Mouse (Mus musculus): ENCODE measurements around the gene Slc7a5. TPM values are rescaled to one million over a fixed set of nuclear protein-coding genes. Genes with fewer than 3 reads are reported as not detected.

The Slc7a5 gene
- polyA plus RNA-seq, 1 experiment from 2014 or later: 32.2 TPM

DNA sequence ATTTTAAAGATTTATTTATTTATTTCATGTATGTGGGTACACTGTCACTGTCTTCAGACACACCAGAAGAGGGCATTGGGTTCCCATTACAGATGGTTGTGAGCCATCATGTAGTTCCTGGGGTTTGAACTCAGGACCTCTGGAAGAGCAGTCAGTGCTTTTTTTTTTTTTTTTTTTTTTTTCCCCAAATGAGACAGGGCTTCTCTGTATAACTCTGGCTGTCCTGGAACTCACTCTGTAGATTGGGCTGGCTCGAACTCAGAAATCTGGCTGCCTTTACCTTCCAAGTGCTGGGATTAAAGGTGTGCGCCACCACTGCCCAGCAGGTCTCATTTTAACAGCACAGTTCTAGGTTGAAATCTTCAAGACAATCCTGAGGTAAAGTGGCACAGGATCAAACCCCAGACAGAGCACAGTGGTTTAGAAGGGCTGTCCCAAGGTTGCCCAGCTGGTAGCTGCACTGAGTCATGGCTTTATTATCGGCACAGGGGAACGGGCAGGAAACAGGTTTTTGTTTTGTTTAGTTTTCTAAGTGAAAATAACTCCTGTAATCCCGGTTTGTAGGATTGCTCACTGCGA is 41.8 kb upstream of the Slc7a5 start, which contains the start of gene Banp:
Gene Banp (plus strand): TSS at position 529 of the 579 bp plus-strand sequence.
- H3K4me1 ChIP-seq (replicated peaks): peaks cover 76% of the 10 kb centered on the region

DNA sequence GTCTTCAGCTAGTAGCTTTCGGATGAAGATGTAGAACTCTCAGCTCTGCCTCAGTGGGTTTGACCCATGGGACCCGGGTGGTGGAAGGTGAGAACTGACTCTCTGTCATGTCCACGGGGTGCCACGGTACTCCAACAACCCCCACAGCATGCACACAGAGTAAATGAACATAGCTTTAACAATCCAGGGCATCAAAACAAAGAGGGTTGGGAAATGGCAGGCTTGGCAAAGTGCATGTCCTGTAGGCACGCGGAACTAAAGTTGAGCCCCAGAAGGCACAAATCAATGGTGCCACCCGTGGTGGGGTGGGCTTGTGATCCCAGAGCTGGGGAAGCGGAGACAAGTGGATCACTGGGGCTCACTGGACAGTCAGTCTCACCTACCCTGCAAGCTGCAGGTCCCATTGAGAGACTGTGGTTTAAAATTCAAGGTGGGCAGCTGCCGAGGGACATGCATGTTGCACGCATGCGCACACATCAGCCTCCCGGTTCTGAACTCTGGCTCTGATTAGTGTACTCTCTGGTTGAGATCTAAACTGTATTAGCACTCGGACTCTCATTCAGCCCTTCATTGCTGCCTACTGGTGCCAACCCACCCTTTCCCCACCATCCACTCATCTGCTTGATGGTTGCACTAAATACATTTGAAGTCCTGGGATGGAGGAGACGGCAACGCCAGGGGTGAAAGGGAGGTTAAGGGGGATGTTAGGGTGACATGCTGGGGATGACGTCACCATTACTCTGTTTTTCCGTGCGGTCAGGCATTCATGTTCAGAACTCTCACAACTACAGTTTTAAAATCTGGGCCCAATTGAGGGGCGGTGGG is 41.0 kb upstream of the Slc7a5 start:
- ATAC-seq (ENCODE audit: low read depth) (no peak), DNase-seq (peak; percentile 29)
- H3K9ac ChIP-seq: peak overlapping the region; percentile 77
- no peaks in the 10 kb centered on the region for H3K9me3 ChIP-seq (replicated peaks)
- H3K4me3 ChIP-seq (replicated peaks): peak overlapping the region; percentile 58
- 54% methylated on average over 19 of the region's 19 CpGs for WGBS (ENCODE audit: insufficient replicate concordance)
- H3K27ac ChIP-seq: peak overlapping the region; percentile 90
- peaks cover 73% of the 10 kb centered on the region for H3K4me1 ChIP-seq (replicated peaks)
- H3K36me3 ChIP-seq: peaks cover 13% of the 10 kb centered on the region
- no peaks in the 10 kb centered on the region for H3K27me3 ChIP-seq
- H3K4me2 ChIP-seq: peak overlapping the region; percentile 79

More for the DNA sequence above, 41.8 kb upstream of the Slc7a5 start, which contains the start of gene Banp:
- 46% methylated on average over 6 of the region's 6 CpGs for WGBS (ENCODE audit: insufficient replicate concordance)
- H3K27ac ChIP-seq: peak within 1 kb of the TSS; percentile 97
- peaks cover 21% of the 10 kb centered on the region for H3K36me3 ChIP-seq
- peak within 1 kb of the TSS; percentile 91 for H3K4me3 ChIP-seq (replicated peaks)
- no peaks in the 10 kb centered on the region for H3K9me3 ChIP-seq (replicated peaks)
- DNase-seq (no peak), ATAC-seq (ENCODE audit: low read depth) (no peak)
- peak within 1 kb of the TSS; percentile 99 for H3K9ac ChIP-seq
- no peaks in the 10 kb centered on the region for H3K27me3 ChIP-seq
- peak within 1 kb of the TSS; percentile 93 for H3K4me2 ChIP-seq

DNA sequence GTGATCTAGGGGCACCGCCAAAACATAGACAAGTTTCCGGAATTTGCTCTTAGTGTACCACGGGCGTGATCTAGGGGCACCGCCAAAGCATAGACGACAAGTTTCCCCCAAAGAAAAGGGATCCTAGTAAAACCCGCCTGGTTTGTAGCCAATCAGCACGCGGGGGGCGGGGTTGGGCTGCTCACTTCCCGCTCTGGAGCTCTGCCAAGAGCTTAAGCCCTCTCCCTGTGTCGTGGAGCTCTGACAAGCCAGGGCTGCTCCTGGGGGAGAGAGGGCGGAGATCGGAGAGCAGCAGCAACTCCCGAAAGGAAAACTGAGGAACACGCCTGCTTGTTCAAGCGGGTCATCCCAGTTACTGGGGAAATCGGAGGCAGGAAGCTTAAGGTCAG is 40.3 kb upstream of the Slc7a5 start:
- peak; percentile 55 for ATAC-seq (ENCODE audit: low read depth)
- under 1% methylated on average over 18 of the region's 18 CpGs for WGBS (ENCODE audit: insufficient replicate concordance)
- 0 out of 2 replicates have a peak, but pooled peaks cover 6% of the 10 kb centered on the region for H3K36me3 ChIP-seq
- H3K4me3 ChIP-seq (replicated peaks): peak overlapping the region; percentile 58
- H3K4me2 ChIP-seq: peak overlapping the region; percentile 79
- H3K4me1 ChIP-seq (replicated peaks): peaks cover 71% of the 10 kb centered on the region
- no peaks in the 10 kb centered on the region for H3K27me3 ChIP-seq
- peak overlapping the region; percentile 77 for H3K9ac ChIP-seq
- no peaks in the 10 kb centered on the region for H3K9me3 ChIP-seq (replicated peaks)
- peak overlapping the region; percentile 90 for H3K27ac ChIP-seq
- peak; percentile 91 for DNase-seq

DNA sequence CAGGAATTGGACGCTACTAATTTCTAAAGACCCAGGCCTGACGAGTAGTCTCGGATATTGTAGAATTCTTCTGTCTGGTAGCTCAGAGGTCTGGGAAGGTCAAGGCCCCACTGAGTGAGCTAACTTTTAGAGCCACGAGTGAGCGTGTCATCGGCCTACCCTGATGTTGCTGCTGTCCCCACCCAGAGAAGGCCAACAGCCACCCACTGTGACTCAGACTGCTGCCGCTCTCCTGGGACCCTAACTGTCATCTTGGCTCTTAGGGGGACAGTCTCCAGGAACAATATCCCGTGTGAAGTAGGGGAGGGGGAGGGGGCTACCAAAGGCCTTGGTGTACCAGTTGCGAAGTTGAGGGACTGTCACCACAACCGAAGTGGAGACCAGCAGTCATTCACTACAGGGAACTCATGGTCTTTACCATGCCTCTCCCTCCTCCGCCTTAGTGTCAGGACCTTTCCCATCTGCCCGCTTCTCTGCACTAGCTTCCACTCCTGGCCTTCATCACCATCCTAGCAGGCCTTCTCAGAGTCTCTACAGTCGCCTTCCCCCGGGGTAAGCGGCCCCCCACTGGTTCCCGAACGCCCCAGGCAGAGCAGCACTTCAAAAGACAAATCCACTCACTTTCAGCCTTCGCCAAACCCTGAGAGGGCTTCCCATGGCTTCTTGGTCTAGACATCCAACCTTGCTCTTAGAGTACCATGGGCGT is 39.7 kb upstream of the Slc7a5 start:
- Histone ChIP-seq H3K36me3 (0 out of 2 replicates have a peak, but pooled peaks cover under 1% of the 10 kb centered on the region), H3K27me3 (no peaks in the 10 kb centered on the region), H3K9ac (peak overlapping the region; percentile 77), H3K4me3 (replicated peaks) (peak overlapping the region; percentile 58), H3K4me2 (peak overlapping the region; percentile 79), H3K4me1 (replicated peaks) (peaks cover 66% of the 10 kb centered on the region), H3K27ac (peak overlapping the region; percentile 90), H3K9me3 (replicated peaks) (no peaks in the 10 kb centered on the region)
- DNase-seq: no peak
- 30% methylated on average over 19 of the region's 19 CpGs for WGBS (ENCODE audit: insufficient replicate concordance)
- ATAC-seq (ENCODE audit: low read depth): no peak

DNA sequence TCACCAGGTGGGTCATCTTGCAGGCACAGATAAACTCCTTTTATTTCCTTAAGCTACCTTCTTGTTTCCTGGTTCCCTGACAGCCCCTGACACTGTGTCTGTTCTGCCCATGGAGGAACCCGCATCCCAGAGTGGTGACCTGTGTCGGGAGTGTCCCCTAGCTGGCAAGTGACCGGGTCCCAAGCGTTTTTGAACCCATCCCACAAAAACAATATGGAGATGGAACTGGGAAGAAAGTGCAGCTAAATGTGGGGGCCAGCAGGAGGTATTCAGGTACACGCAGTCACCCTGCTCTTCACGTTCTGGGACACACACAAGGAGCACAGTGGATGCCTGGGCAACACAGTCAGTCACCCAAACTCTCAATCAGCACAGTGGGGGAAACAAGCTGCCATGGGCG is 38.9 kb upstream of the Slc7a5 start:
- no peak overlapping the region for H3K4me3 ChIP-seq (replicated peaks)
- no peaks in the 10 kb centered on the region for H3K36me3 ChIP-seq
- H3K4me1 ChIP-seq (replicated peaks): peaks cover 57% of the 10 kb centered on the region
- H3K9ac ChIP-seq: no peak overlapping the region
- no peak overlapping the region for H3K27ac ChIP-seq
- no peaks in the 10 kb centered on the region for H3K9me3 ChIP-seq (replicated peaks)
- no peak for DNase-seq
- no peaks in the 10 kb centered on the region for H3K27me3 ChIP-seq
- H3K4me2 ChIP-seq: no peak overlapping the region
- ATAC-seq (ENCODE audit: low read depth): no peak
- 79% methylated on average over 7 of the region's 7 CpGs for WGBS (ENCODE audit: insufficient replicate concordance)

DNA sequence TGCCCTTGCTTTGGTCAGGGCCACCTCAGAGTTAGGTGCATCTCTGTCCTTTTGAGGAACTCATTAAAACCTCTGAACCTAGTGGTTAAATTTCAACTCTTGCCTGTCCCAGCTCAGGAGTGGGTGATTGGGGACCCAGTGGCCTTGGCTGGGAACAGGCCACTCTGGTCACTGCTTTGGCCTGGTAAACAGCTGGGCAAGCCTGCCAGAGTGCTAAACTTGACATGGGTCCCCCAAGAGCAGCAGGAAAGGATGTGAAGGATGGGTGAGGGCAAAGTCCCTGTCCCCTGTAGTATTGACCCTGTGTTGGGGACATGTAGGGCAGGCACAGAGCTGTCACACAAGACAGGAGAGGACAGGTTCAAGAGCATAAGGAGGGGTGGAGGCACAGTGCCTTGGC is 37.3 kb upstream of the Slc7a5 start, which contains the start of gene Car5a:
Gene Car5a (minus strand): TSS at position 74 of the 400 bp plus-strand sequence.
- DNase-seq (no peak), ATAC-seq (ENCODE audit: low read depth) (no peak)
- Histone ChIP-seq H3K9ac (no peak within 1 kb of the TSS), H3K9me3 (replicated peaks) (no peaks in the 10 kb centered on the region), H3K27ac (peak within 1 kb of the TSS; percentile 51), H3K4me2 (no peak within 1 kb of the TSS), H3K4me1 (replicated peaks) (peaks cover 55% of the 10 kb centered on the region), H3K27me3 (no peaks in the 10 kb centered on the region), H3K4me3 (replicated peaks) (no peak within 1 kb of the TSS), H3K36me3 (no peaks in the 10 kb centered on the region)

DNA sequence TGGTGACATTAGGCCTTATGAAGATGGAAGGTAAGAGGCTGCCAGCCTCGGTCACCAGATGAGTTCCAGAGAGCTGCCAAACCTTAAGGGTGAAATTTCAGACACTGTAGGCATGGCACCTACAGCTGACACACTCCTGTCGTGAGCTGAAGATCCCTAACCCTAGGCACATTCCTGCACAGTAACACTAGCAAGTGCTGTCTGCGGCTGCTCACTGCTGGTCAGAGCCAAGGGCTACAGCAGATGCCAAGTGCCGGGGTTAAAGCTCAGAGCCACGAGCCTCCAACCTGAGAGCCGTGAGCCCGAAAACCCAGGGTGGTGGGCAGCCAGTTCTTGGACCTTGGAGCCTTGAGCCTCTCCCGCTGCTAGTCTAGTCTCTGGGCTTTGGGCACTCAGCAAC is 36.2 kb upstream of the Slc7a5 start:
- Histone ChIP-seq H3K36me3 (no peaks in the 10 kb centered on the region), H3K9me3 (replicated peaks) (no peaks in the 10 kb centered on the region), H3K4me1 (replicated peaks) (peaks cover 48% of the 10 kb centered on the region), H3K27ac (no peak overlapping the region; the same call in 1 of the 2 replicates), H3K9ac (no peak overlapping the region), H3K27me3 (no peaks in the 10 kb centered on the region), H3K4me2 (no peak overlapping the region), H3K4me3 (replicated peaks) (no peak overlapping the region)
- ATAC-seq (ENCODE audit: low read depth): no peak
- 70% methylated on average over 8 of the region's 8 CpGs for WGBS (ENCODE audit: insufficient replicate concordance)
- DNase-seq: no peak

DNA sequence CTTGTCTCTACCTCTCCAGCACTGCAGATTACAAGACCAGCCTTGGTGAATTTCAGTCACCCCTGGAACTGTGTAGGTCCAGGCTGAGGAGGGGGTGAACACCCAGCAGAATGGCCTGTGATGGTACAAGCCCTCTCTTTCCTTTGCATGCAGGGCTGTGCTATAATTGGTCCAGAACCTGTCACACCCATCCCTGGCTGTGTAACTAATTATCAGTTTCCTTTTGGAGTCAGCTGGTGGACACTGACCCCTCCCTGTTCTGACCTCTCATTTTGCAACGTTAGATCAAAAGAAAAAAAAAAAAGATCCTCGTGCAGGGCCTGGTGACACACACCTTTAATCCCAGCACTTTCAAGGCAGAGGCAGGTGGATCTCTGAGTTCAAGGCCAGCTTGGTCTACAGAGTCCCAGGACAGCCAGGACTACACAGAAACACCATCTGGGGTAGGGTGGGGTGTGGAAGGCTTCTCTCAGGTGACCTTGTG is 35.6 kb upstream of the Slc7a5 start:
- Histone ChIP-seq H3K27ac (no peak overlapping the region), H3K9me3 (replicated peaks) (no peaks in the 10 kb centered on the region), H3K27me3 (no peaks in the 10 kb centered on the region), H3K4me1 (replicated peaks) (peaks cover 45% of the 10 kb centered on the region), H3K4me3 (replicated peaks) (no peak overlapping the region), H3K36me3 (no peaks in the 10 kb centered on the region), H3K4me2 (no peak overlapping the region), H3K9ac (no peak overlapping the region)
- DNase-seq (no peak), ATAC-seq (ENCODE audit: low read depth) (no peak)
- 14% methylated on average over 2 of the region's 2 CpGs for WGBS (ENCODE audit: insufficient replicate concordance)

DNA sequence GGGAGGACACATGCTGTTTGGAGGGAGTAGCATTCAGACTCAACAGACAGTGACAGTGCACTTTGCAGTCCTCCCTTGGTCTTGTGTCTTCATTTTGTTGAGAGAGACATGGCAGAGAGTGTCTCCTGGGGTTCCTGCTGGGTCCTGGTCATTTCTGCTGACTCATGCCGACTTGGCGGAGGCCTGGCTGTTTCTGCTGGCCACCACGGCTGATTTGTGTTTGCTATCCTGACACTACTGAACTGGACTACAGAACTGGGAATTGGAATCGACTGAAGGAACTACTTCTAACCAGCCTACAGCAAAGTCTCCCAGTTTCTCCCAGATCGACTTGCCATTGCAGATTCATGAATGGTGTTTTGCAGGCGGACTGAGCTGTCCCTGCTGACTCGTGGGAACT is 31.2 kb upstream of the Slc7a5 start:
- H3K36me3 ChIP-seq: no peaks in the 10 kb centered on the region
- no peaks in the 10 kb centered on the region for H3K9me3 ChIP-seq (replicated peaks)
- no peak overlapping the region for H3K9ac ChIP-seq
- H3K27me3 ChIP-seq: no peaks in the 10 kb centered on the region
- peaks cover 13% of the 10 kb centered on the region for H3K4me1 ChIP-seq (replicated peaks)
- DNase-seq (peak; percentile 29), ATAC-seq (ENCODE audit: low read depth) (no peak)
- H3K4me3 ChIP-seq (replicated peaks): no peak overlapping the region
- no peak overlapping the region for H3K27ac ChIP-seq
- H3K4me2 ChIP-seq: no peak overlapping the region
- 65% methylated on average over 7 of the region's 7 CpGs for WGBS (ENCODE audit: insufficient replicate concordance)

DNA sequence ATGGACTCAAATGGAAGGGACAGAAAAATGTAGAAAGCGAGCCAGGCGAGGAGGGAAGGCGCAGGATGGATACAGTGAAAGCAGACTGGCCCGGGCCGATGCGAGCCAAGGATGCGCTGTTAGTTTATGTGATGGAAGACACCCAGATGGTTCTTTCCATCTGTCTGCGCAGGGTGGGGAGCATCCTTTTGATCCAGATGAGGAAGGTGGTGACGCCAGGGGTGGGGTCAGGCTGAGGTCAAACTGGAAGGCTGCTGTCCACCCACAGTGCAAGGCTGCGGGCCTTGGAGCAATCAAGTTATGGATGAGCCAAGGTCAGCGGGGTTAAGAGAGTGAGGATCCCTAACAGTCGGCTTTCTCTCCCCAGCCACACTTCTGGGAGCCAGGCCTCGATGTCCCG is 28.9 kb upstream of the Slc7a5 start:
- DNase-seq (no peak), ATAC-seq (ENCODE audit: low read depth) (no peak)
- Histone ChIP-seq H3K4me1 (replicated peaks) (peaks cover 7% of the 10 kb centered on the region; the same call in 1 of the 2 replicates), H3K4me3 (replicated peaks) (no peak overlapping the region), H3K9me3 (replicated peaks) (no peaks in the 10 kb centered on the region), H3K27me3 (no peaks in the 10 kb centered on the region), H3K27ac (no peak overlapping the region), H3K36me3 (no peaks in the 10 kb centered on the region), H3K9ac (no peak overlapping the region), H3K4me2 (no peak overlapping the region)
- 78% methylated on average over 14 of the region's 14 CpGs for WGBS (ENCODE audit: insufficient replicate concordance)

All from liver, embryonic 13.5 days (tissue).